Mouse (Mus musculus): ENCODE data around the gene Akap1.

Gene Akap1

DNA sequence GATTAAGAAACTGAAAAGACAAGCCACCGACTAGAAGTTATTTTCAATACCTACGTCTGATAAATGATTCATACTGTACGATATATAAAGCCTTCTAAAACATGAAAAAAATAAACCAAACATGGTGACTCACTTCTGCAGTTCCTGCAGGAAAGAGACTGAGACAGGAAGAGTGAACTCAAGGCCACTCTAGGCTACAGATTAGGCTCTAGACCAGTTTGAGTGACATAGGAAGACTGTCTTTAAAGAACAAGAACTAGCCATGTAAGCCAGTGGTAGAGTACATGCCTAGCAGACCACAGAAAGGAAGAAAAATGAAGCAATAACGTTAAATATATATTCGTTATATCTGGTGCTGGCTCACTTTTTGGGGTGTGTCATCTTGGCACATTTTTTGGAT is 81.9 kb downstream of the Akap1 start:
- no peak for DNase-seq (ENCODE audit: low spot score in 2 of 2)
